Mouse (Mus musculus): Measurements from ENCODE around the gene Ltbp4. TPM values are rescaled to one million over a fixed set of nuclear protein-coding genes. Genes with fewer than 3 reads are reported as not detected.

The Ltbp4 gene
- total and polyA plus RNA-seq, 2 experiments from 2014 or later, result 13.6 to 44.3 TPM

DNA sequence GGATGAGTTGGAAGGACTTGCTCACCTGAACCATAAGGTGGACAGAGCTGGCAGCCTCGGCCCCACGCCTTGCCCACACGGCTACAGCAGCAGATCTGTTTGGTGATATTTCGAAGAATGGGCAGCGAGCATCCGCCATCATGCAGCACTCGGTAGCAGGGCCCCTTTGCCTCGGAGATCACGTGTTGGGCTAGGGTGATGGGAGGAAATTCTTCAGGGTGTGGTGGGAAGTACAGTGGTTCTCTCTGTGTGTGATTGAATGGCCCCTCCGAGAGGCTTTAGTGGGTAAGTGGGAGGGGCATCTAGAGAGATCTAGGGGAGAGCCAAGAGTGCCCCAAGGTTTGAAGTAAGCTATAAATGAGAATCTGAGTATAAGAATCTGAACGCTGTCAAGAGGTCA is 9.3 kb downstream of the Ltbp4 start:
- H3K9me3 ChIP-seq (ENCODE audit: low read length), result no peaks in the 10 kb centered on the region
- no peak for DNase-seq (ENCODE audit: low spot score)
- peaks cover 68% of the 10 kb centered on the region for H3K27me3 ChIP-seq (ENCODE audit: insufficient read depth, low read length)
- H3K4me1 ChIP-seq (ENCODE audit: insufficient read depth, low read length), result peaks cover 2% of the 10 kb centered on the region; the same call in 1 of the 2 replicates
- H3K27ac ChIP-seq (ENCODE audit: low read depth, low read length), result no peak overlapping the region
- no peaks in the 10 kb centered on the region for H3K36me3 ChIP-seq (ENCODE audit: insufficient read depth, low read length)
- 90% methylated on average over 11 of the region's 11 CpGs for WGBS
- H3K4me2 ChIP-seq (ENCODE audit: low read depth, low read length, poor library complexity, severe bottlenecking), result no peak overlapping the region
- H3K9ac ChIP-seq (replicated peaks; ENCODE audit: low read length, poor library complexity, severe bottlenecking), result no peak overlapping the region
- TF ChIP-seq CTCF (IDR thresholded peaks at IDR 0.05), result no peak
- no peak overlapping the region for H3K4me3 ChIP-seq (ENCODE audit: low read depth, low read length)
- no peak for ATAC-seq (ENCODE audit: low FRiP score)

DNA sequence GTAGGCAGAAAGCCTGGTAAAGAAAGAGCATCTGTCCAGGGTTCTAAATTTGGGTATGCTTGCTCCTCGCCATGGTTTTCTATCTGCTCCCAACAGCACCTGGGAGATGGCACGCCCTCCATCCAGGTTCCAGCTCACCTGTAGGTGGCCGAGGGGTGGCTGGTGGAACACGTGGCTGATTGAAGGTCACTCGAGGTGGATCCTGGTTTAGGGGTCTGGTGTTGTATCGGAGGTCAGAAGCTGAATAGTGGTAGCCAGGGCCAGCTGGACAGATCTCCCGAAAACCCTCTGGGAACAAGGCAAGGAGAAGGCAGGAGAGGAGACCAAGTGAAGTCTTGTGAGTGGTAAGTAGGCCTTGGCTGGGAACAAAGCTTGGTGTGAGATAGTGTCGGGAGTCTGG is 10.0 kb downstream of the Ltbp4 start:
- H3K9me3 ChIP-seq (ENCODE audit: low read length), result no peaks in the 10 kb centered on the region
- WGBS, result 94% methylated on average over 8 of the region's 8 CpGs
- TF ChIP-seq CTCF (IDR thresholded peaks at IDR 0.05), result no peak
- no peaks in the 10 kb centered on the region for H3K36me3 ChIP-seq (ENCODE audit: insufficient read depth, low read length)
- H3K4me1 ChIP-seq (ENCODE audit: insufficient read depth, low read length), result peaks cover 2% of the 10 kb centered on the region; the same call in 1 of the 2 replicates
- H3K4me2 ChIP-seq (ENCODE audit: low read depth, low read length, poor library complexity, severe bottlenecking), result no peak overlapping the region
- H3K9ac ChIP-seq (replicated peaks; ENCODE audit: low read length, poor library complexity, severe bottlenecking), result no peak overlapping the region
- ATAC-seq (ENCODE audit: low FRiP score), result no peak
- H3K4me3 ChIP-seq (ENCODE audit: low read depth, low read length), result no peak overlapping the region
- peaks cover 63% of the 10 kb centered on the region for H3K27me3 ChIP-seq (ENCODE audit: insufficient read depth, low read length)
- H3K27ac ChIP-seq (ENCODE audit: low read depth, low read length), result no peak overlapping the region
- no peak for DNase-seq (ENCODE audit: low spot score)

DNA sequence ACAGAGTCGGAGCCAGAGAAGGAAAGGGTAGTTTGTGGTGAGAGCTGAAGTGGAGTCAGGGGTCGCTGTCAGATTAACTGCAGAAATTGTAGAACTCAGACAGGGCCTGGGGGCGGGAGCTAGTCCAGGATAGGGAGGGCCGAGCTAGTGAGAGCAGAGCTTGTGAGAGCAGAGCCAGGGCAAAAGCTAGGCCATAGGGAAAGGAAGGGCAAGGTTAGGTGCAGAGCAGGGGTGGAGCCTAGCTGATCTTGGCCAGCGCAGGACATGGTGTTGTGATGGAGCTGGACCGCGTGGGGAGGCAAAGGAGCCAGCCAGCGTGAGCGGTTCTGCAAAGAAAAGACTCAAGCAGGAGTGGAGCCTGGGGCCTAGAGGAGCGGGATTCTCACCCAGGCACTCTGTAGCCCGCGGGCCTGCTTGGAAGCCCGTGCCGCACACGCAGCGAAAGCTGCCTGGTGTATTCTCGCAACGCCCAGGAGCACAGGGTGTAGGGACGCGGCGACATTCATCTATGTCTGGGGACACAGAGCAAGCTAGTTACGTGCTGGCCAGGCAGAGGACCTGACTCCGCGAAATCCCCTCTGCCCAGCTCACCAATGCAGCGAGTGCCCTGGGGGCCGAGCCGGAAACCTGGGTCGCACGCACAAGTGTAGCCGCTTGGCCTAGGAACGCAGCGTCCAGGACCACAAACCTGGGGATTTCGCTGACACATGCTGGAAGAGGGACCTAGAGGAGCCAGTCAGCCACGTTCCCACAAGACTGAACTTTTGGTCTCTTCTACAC is 11.2 kb downstream of the Ltbp4 start:
- H3K4me2 ChIP-seq (ENCODE audit: low read depth, low read length, poor library complexity, severe bottlenecking), result peak overlapping the region; percentile 41; the same call in 1 of the 2 replicates
- whole genome bisulfite sequencing, result 43% methylated on average over 34 of the region's 34 CpGs
- H3K36me3 ChIP-seq (ENCODE audit: insufficient read depth, low read length), result no peaks in the 10 kb centered on the region
- ATAC-seq (ENCODE audit: low FRiP score) (no peak), DNase-seq (ENCODE audit: low spot score) (no peak)
- H3K9ac ChIP-seq (replicated peaks; ENCODE audit: low read length, poor library complexity, severe bottlenecking), result 0 out of 2 replicates have a peak overlapping the region, but pooled peaks have one; percentile 13
- H3K9me3 ChIP-seq (ENCODE audit: low read length), result no peaks in the 10 kb centered on the region
- peaks cover 51% of the 10 kb centered on the region for H3K27me3 ChIP-seq (ENCODE audit: insufficient read depth, low read length)
- no peak overlapping the region for H3K27ac ChIP-seq (ENCODE audit: low read depth, low read length)
- H3K4me3 ChIP-seq (ENCODE audit: low read depth, low read length), result no peak overlapping the region
- TF ChIP-seq CTCF (IDR thresholded peaks at IDR 0.05), result no peak
- peaks cover 2% of the 10 kb centered on the region; the same call in 1 of the 2 replicates for H3K4me1 ChIP-seq (ENCODE audit: insufficient read depth, low read length)

DNA sequence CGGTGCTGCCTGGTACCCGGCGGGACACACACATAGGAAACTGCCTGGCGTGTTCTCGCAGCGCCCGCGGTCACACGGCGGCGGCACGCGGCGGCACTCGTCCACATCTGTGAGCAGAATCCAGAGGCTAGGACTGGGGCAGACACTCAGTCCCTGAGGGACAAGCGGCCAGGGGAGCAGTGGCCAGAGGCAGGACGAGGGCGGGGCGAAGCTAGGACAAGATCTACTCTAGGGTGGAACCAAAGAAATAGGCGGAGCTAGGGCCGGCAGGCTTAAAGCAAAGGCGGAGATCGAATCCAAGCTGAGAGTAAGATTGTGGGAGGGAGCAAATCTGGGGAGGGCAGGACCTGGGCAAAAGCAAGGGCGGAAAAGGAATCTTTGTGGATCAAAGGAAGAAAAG is 11.8 kb downstream of the Ltbp4 start:
- H3K9ac ChIP-seq (replicated peaks; ENCODE audit: low read length, poor library complexity, severe bottlenecking), result no peak overlapping the region
- DNase-seq (ENCODE audit: low spot score), result no peak
- H3K4me2 ChIP-seq (ENCODE audit: low read depth, low read length, poor library complexity, severe bottlenecking), result peak overlapping the region; percentile 41
- H3K4me1 ChIP-seq (ENCODE audit: insufficient read depth, low read length), result no peaks in the 10 kb centered on the region; the same call in 1 of the 2 replicates
- ATAC-seq (ENCODE audit: low FRiP score), result no peak
- no peak overlapping the region for H3K27ac ChIP-seq (ENCODE audit: low read depth, low read length)
- TF ChIP-seq CTCF (IDR thresholded peaks at IDR 0.05), result no peak
- peaks cover 47% of the 10 kb centered on the region for H3K27me3 ChIP-seq (ENCODE audit: insufficient read depth, low read length)
- H3K4me3 ChIP-seq (ENCODE audit: low read depth, low read length), result peak overlapping the region; percentile 9; the same call in 1 of the 2 replicates
- H3K36me3 ChIP-seq (ENCODE audit: insufficient read depth, low read length), result no peaks in the 10 kb centered on the region
- H3K9me3 ChIP-seq (ENCODE audit: low read length), result no peaks in the 10 kb centered on the region
- 6% methylated on average over 24 of the region's 24 CpGs for WGBS

DNA sequence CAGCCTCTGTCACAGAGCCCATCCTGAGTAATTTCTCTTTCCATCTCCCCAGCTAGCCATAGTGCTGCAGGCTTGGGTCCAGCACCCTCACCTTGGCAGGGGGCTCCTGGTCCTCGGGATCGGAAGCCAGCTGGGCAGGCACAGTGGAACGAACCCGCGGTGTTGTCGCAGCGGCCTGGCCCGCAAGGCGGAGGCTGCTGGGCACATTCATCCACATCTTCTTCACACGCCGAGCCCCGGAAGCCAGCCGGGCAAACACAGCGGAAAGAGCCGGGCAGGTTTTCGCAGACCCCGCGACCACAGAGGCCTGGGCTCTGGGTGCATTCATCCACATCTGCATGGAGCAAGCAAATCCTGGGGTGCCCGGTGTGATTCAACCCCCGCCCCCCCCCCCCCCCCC is 12.6 kb downstream of the Ltbp4 start:
- no peak for TF ChIP-seq CTCF (IDR thresholded peaks at IDR 0.05)
- Histone ChIP-seq H3K27ac (ENCODE audit: low read depth, low read length) (no peak overlapping the region), H3K9me3 (ENCODE audit: low read length) (no peaks in the 10 kb centered on the region), H3K4me1 (ENCODE audit: insufficient read depth, low read length) (no peaks in the 10 kb centered on the region), H3K36me3 (ENCODE audit: insufficient read depth, low read length) (no peaks in the 10 kb centered on the region), H3K4me2 (ENCODE audit: low read depth, low read length, poor library complexity, severe bottlenecking) (no peak overlapping the region), H3K4me3 (ENCODE audit: low read depth, low read length) (no peak overlapping the region), H3K27me3 (ENCODE audit: insufficient read depth, low read length) (peaks cover 39% of the 10 kb centered on the region), H3K9ac (replicated peaks; ENCODE audit: low read length, poor library complexity, severe bottlenecking) (no peak overlapping the region)
- ATAC-seq (ENCODE audit: low FRiP score) (no peak), DNase-seq (ENCODE audit: low spot score) (no peak)
- WGBS, result 57% methylated on average over 19 of the region's 20 CpGs

DNA sequence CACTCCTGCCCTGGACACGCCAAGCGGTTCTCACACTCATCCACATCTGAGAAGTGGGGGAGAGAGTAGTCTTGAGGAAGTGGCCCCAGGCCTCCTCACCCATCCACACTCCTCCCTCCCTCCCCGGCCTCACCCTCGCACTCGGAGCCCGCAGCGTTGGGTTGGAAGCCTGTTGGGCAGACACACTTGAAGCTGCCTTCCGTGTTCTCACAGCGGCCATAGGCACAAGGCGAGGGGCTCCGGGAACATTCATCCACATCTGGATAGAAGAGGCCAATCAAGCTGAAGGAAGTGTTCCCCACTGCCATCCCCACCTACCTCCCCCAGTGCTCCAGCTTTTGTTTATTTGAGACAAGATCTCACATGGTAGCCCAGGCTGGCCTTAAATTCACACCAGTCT is 13.3 kb downstream of the Ltbp4 start:
- peaks cover 32% of the 10 kb centered on the region for H3K27me3 ChIP-seq (ENCODE audit: insufficient read depth, low read length)
- H3K4me2 ChIP-seq (ENCODE audit: low read depth, low read length, poor library complexity, severe bottlenecking), result no peak overlapping the region
- no peaks in the 10 kb centered on the region for H3K9me3 ChIP-seq (ENCODE audit: low read length)
- ATAC-seq (ENCODE audit: low FRiP score) (no peak), DNase-seq (ENCODE audit: low spot score) (no peak)
- H3K4me1 ChIP-seq (ENCODE audit: insufficient read depth, low read length), result no peaks in the 10 kb centered on the region
- no peak overlapping the region for H3K4me3 ChIP-seq (ENCODE audit: low read depth, low read length)
- no peak for TF ChIP-seq CTCF (IDR thresholded peaks at IDR 0.05)
- no peak overlapping the region for H3K27ac ChIP-seq (ENCODE audit: low read depth, low read length)
- H3K9ac ChIP-seq (replicated peaks; ENCODE audit: low read length, poor library complexity, severe bottlenecking), result no peak overlapping the region
- 98% methylated on average over 11 of the region's 11 CpGs for WGBS
- no peaks in the 10 kb centered on the region for H3K36me3 ChIP-seq (ENCODE audit: insufficient read depth, low read length)

Measured in midbrain, postnatal 0 days (tissue).